Comparison of ENCODE assay signal across 8 mouse cellular contexts in genomic region chr3:153668447-153669290, GRCm38 (mm10). TPM values are rescaled to one million over a fixed set of nuclear protein-coding genes. Genes with fewer than 3 reads are reported as not detected.
DNase-seq lines count a peak whose midpoint lies in the region; ATAC-seq lines count a peak whose summit lies in the region.

No protein-coding gene starts in this region.

- H3K27ac ChIP-seq in liver, embryonic 11.5 days (ENCODE audit: low read depth, low read length) = no peak overlapping the region
- no peak overlapping the region for H3K27ac ChIP-seq in neural tube, embryonic 13.5 days (replicated peaks)

- peaks cover 46% of the 10 kb centered on the region for H3K4me1 ChIP-seq in liver, embryonic 11.5 days (replicated peaks; ENCODE audit: control insufficient read depth, insufficient read depth, low read length)
- H3K4me1 ChIP-seq in neural tube, embryonic 13.5 days (replicated peaks) = peaks cover 36% of the 10 kb centered on the region

- H3K9ac ChIP-seq in liver, embryonic 11.5 days (ENCODE audit: low read depth, low read length) = no peak overlapping the region
- H3K9ac ChIP-seq in neural tube, embryonic 13.5 days = no peak overlapping the region

- no peaks in the 10 kb centered on the region for H3K9me3 ChIP-seq in liver, embryonic 11.5 days (ENCODE audit: control insufficient read depth, low read length)
- no peaks in the 10 kb centered on the region for H3K9me3 ChIP-seq in neural tube, embryonic 13.5 days

- peak; percentile 41 for DNase-seq in liver
- no peak for DNase-seq in liver, embryonic 11.5 days (ENCODE audit: low spot score)
- DNase-seq in heart, adult 9 months (ENCODE audit: low spot score in 2 of 2) = peak; percentile 18 to 38
- peak; percentile 87 to 89 for DNase-seq in kidney, postnatal 25 days
- DNase-seq in right cerebral cortex, postnatal 4 days = no peak
- no peak for DNase-seq in gastrocnemius, postnatal 36 days
- no peak for DNase-seq in left cerebral cortex, adult 11 months (ENCODE audit: low spot score)

- H3K27me3 ChIP-seq in liver, embryonic 11.5 days (replicated peaks; ENCODE audit: control insufficient read depth, insufficient read depth, low read length) = no peaks in the 10 kb centered on the region
- no peaks in the 10 kb centered on the region for H3K27me3 ChIP-seq in neural tube, embryonic 13.5 days

- no peak; the same call in 1 of the 2 replicates for ATAC-seq in liver, embryonic 11.5 days (replicated peaks; ENCODE audit: low FRiP score)
- 0 out of 2 replicates have a peak, but pooled peaks have one; percentile 19 for ATAC-seq in neural tube, embryonic 13.5 days (ENCODE audit: low read depth)

- WGBS in liver, embryonic 11.5 days = 78% methylated on average over 21 of the region's 21 CpGs
- 59% methylated on average over 21 of the region's 21 CpGs for WGBS in neural tube, embryonic 13.5 days

- no peaks in the 10 kb centered on the region for H3K36me3 ChIP-seq in liver, embryonic 11.5 days (ENCODE audit: control insufficient read depth, insufficient read depth, low read length)
- no peaks in the 10 kb centered on the region for H3K36me3 ChIP-seq in neural tube, embryonic 13.5 days

- H3K4me2 ChIP-seq in liver, embryonic 11.5 days = no peak overlapping the region
- H3K4me2 ChIP-seq in neural tube, embryonic 13.5 days = no peak overlapping the region

- intact Hi-C loops in gastrocnemius, postnatal 36 days (cut with DNase I) = no loop called here

- no peak overlapping the region for H3K4me3 ChIP-seq in liver, embryonic 11.5 days (ENCODE audit: low read depth, low read length)
- no peak overlapping the region for H3K4me3 ChIP-seq in neural tube, embryonic 13.5 days

RNA-seq across cellular contexts. Expression of gene St6galnac3, which starts 56.3 kb away (rescaled TPM):
- 21.8 and 27.2 TPM in 2 replicates for polyA plus RNA-seq in liver, embryonic 11.5 days (2014; fragmentation: Nextera tagmentation; extraction: Ambion mirVana)
- 24.2 and 27.2 TPM in 2 replicates for polyA plus RNA-seq in neural tube, embryonic 13.5 days (2015; fragmentation: Nextera tagmentation; extraction: Ambion mirVana)
- total RNA-seq in gastrocnemius, postnatal 36 days (2021) = 1 to 10 TPM; 1.0 to 4.0 TPM

Comparison
In these comparisons a context has a peak if more than half of its experiments do, and no peak if none do; other contexts are left out.
1. DNase-seq: peak in liver (single experiment), heart, adult 9 months (2 of 2) and kidney, postnatal 25 days (2 of 2); none in liver, embryonic 11.5 days (single experiment), right cerebral cortex, postnatal 4 days (single experiment), gastrocnemius, postnatal 36 days (0 of 2) and left cerebral cortex, adult 11 months (single experiment).